Mouse (Mus musculus): ENCODE results near the gene Gm4181.
"Not testable (repeated sequence)": the region's sequence is repeated elsewhere in the genome, so short reads cannot be mapped to it uniquely, and the experiment has no call there.

Gm4181 gene

DNA sequence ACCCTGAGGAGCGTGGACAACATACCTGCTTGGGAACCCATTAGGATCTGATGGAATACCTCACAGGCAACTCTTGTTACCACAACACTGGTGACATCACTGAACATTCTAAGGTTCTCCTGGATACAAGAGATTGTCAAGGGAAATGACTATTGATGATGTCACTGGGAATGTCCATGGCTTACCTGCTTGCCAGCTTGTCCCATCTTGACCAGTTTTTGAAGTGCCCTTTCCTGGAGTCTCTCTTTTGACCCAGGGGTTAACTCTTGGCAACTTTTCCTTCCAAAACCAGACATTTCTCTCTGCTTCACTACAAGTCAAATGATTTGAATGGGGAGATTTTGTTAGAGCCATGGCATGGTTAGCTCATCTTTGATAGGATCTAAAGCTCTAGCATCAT lies at the start of gene Gm4181:
Gm4181 (minus strand) TSS at position 101 of the 400 bp plus-strand sequence.
- in situ Hi-C loops (cut with MboI; ENCODE audit: low pct_unique_long_range_greater_than_20kb in 1 of 2, low sequenced_read_pairs in 2 of 2, unreplicated experiment in 1 of 2), result not testable (repeated sequence)

DNA sequence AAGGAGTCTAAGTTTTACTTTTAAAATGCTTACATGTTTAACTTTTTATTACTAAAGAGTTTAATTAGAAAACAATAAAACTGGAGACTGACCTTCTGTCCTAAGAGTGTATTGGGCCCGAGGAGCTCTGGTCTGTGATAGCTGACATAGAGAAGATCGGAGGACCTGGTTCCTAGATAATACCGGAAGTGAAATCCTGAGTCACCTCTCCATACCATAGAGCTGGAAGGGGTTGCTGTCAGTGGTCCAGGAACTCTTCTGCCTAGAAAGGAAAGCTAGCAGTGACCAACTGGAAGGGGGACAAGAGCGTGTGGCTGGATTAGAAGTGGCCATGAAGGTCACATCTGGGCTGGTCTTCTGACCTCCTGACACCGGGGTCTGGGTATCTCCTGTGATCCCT lies 41.8 kb upstream of the Gm4181 start:
- in situ Hi-C loops (cut with MboI; ENCODE audit: low pct_unique_long_range_greater_than_20kb in 1 of 2, low sequenced_read_pairs in 2 of 2, unreplicated experiment in 1 of 2), result no loop called here

GRCm38 (mm10) chr14:51632426-51632825 lies 3.0 kb downstream of the Gm4181 start:
- in situ Hi-C loops (cut with MboI; ENCODE audit: low pct_unique_long_range_greater_than_20kb in 1 of 2, low sequenced_read_pairs in 2 of 2, unreplicated experiment in 1 of 2), result not testable (repeated sequence)

DNA sequence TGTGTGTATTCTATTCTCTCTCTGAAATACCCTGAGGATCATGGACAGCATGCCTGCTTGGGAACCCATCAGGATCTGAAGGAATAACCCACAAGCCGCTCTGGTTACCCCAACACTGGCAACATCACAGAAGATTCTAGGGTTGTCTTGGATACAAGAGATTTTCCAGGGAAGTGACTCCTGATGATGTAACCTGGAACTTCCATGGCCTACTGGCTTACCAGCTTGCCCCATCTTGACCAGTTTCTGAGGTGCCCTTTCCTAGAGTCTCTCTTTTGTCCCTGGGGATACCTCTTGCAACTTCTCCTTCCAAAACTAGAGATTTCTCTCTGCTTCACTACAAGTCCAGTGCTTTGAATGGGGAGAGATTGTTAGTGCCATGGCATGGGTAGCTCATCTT lies 24.3 kb downstream of the Gm4181 start, which contains the start of gene Gm17078:
Gm17078 (minus strand) TSS at position 101 of the 400 bp plus-strand sequence.
- in situ Hi-C loops (cut with MboI; ENCODE audit: low pct_unique_long_range_greater_than_20kb in 1 of 2, low sequenced_read_pairs in 2 of 2, unreplicated experiment in 1 of 2), result no loop called here

GRCm38 (mm10) chr14:51592039-51592438 lies 43.4 kb downstream of the Gm4181 start, which contains the start of gene Gm17174:
Gene Gm17174, minus strand, starts transcription at chr14:51592139.
- in situ Hi-C loops (cut with MboI; ENCODE audit: low pct_unique_long_range_greater_than_20kb in 1 of 2, low sequenced_read_pairs in 2 of 2, unreplicated experiment in 1 of 2), result not testable (repeated sequence)

Data from mouse embryonic stem cell (cell line).